Mouse (Mus musculus): ENCODE measurements around the gene Dnah5. TPM values are rescaled to one million over a fixed set of nuclear protein-coding genes. Genes with fewer than 3 reads are reported as not detected.
"Not testable (repeated sequence)": the region's sequence is repeated elsewhere in the genome, so short reads cannot be mapped to it uniquely, and the experiment has no call there.

The Dnah5 gene
- total RNA-seq, 2 experiments from 2014 or later, result 0.06 to 0.09 TPM

DNA sequence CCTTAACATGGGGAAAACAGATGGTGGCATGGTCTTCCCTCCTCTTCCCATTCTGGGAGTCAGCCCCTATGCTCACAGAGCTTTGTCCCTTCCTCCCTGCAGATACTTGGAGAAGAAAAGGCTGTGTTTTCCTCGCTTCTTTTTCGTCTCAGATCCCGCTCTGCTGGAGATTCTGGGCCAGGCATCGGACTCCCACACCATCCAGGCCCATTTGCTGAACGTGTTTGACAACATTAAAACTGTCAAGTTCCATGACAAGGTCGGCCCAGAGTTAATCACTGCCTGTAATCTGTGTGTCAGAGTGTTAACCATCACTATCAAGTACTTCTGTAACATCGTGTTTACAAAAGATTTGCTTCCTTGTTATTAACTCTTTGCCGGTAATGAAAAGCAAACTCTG, 103.6 kb downstream of the Dnah5 start:
- no peak for DNase-seq

- no peak for DNase-seq
These were observed 104.3 kb downstream of the Dnah5 start for GRCm38 (mm10) chr15:28307884-28308283.

DNA sequence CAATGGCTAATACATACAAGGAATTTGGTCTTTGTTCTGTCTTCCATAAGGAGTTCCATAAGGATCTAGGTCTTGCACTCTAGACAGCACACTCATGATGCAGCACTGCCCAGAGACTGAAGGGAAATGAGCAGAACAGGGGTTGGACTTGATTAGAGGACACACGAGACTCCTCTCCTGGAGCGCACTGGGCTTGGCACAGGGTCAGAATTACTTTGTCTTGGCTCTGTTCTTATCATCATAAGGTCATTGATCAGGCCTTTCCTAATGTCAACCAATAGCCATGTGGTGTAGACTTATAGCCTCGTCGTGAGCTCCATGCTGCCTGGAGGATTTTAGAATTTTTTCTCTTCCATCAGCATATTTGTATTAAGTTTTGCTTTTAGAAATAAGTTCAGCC, 107.0 kb downstream of the Dnah5 start:
- no peak for DNase-seq

GRCm38 (mm10) chr15:28313451-28313850, 109.9 kb downstream of the Dnah5 start:
- DNase-seq, result no peak

GRCm38 (mm10) chr15:28315812-28316528, 112.4 kb downstream of the Dnah5 start:
- DNase-seq, result peak; percentile 57

DNA sequence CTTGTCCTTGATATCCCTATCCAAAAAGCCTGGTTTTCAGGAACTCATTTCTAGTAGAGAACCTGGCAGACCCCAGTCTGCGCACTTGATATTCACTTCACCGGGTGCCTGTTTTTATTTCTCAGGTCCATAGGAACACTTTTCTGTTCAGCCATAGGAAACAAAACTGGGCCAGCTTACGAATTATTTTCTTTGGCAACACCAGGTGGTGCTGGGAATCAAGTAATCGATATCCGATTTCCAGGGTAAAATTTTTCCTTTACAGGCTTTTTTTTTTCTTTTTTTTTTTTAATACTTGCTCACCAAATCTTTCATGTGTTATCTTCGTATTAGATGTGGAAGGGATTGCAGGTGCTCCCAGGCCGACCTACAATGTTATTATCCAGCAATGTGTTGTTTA, 119.0 kb downstream of the Dnah5 start:
- DNase-seq, result no peak

DNA sequence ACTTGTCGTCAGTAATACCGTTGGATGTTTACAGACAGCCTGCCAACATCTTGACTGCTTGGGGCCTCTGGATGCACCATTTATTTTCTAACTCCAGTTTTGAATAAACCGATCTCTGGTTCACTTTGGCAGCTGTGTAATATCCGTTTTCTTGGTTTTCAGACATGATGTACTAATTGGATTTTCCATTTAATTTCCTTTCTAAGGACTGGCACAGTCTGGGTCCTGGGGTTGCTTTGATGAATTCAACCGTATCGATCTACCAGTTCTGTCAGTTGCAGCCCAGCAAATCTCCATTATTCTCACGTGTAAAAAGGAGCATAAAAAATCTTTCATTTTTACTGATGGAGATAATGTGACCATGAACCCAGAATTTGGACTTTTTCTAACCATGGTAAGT, 123.4 kb downstream of the Dnah5 start:
- no peak for DNase-seq

- DNase-seq, result no peak
These were observed 123.9 kb downstream of the Dnah5 start for GRCm38 (mm10) chr15:28327441-28327840.

GRCm38 (mm10) chr15:28341151-28341550, 137.6 kb downstream of the Dnah5 start:
- no peak for DNase-seq

DNA sequence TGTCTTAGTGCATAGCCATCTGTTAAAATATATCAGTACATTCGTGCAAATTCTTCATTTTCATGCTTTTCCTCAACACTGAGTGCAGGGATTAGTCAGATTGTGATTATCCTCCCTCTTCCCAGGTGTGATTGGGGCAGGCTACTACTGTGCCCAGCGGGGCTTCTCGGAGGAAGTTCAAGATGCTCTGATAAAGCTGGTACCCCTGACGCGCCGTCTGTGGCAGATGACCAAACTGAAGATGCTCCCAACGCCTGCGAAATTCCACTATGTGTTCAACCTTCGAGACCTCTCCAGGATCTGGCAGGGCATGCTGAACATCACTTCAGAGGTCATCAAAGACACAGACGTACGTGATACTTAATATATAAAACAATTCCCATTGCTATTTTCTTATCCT, 164.0 kb downstream of the Dnah5 start:
- no peak for DNase-seq

GRCm38 (mm10) chr15:28370431-28370830, 166.9 kb downstream of the Dnah5 start:
- no peak for DNase-seq

- DNase-seq, result no peak
These were observed 168.0 kb downstream of the Dnah5 start for GRCm38 (mm10) chr15:28371506-28371905.

DNA sequence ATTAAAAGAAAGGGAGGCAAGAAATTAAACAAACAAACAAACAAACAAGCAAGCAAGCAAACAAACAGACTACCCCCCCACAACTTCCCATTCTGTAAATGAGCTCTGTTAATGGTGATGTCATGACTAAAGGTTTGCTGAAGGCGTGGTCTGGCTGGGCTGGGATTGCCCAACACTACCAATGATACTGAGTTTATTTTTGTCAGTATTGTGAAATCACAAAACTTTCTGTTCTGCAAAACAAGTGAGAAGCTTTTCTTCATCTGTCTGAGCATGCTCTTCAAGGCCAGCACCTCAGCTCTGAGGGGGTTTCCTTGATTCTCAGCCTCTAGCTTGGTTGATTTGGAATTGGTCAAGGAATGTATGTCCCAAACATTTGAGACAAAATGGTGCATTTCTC, 170.8 kb downstream of the Dnah5 start:
- peak; percentile 6 for DNase-seq

GRCm38 (mm10) chr15:28380909-28381308, 177.4 kb downstream of the Dnah5 start:
- no peak for DNase-seq

DNA sequence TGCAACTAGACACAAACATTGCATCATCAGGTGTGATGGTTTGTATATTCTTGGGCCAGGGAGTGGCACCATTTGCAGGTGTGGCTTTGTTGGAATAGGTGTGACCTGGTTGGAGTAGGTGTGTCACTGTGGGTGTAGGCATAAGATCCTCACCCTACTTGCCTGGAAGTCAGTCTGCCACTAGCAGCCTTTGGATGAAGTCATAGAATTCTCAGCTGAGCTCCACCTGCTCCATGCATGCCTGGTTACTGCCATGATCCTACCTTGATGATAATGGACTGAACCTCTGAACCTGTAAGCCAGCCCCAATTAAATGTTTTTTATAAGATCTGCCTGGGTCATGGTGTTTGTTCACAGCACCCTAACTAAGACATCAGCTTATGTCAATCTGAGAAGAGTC, 190.2 kb downstream of the Dnah5 start:
- not testable (repeated sequence) for DNase-seq

DNA sequence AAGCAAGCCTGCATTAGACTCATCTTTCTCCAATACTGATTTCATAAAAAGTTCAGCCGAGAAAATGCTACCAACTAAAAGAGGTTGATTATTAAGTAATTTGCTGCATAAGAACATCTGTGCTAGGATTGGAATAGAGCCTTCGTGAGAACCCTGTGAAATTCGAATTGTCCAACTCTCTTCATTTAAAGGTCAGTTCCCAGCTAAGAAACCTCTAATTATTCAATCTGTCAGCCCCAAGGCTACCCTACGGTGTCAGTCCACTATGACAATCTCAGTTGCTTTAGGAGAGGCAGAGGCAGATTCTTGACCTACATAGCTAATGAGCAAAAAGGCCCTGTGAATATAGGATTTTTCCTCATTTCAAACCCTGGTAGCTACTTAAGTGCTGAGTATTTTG, 191.9 kb downstream of the Dnah5 start:
- DNase-seq, result no peak

DNA sequence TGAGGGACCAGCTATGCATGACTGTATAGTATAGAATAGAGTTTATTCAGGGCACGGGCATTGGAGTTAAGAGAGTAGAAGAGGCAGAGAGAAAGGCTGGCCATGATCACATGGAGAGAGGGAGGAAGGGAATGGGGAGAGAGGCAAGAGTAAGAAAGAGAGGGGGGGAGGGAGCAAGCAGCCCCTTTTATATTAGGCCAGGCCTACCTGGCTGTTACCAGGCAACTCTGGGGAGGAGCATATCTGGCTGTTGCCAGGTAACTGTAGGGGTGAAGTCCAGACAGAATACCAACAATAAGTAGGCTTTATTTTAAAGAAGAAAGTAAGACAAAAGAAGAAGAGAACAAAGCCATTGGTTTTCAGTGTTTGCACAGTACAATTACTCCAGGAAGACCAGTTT, 194.9 kb downstream of the Dnah5 start:
- DNase-seq, result no peak

DNA sequence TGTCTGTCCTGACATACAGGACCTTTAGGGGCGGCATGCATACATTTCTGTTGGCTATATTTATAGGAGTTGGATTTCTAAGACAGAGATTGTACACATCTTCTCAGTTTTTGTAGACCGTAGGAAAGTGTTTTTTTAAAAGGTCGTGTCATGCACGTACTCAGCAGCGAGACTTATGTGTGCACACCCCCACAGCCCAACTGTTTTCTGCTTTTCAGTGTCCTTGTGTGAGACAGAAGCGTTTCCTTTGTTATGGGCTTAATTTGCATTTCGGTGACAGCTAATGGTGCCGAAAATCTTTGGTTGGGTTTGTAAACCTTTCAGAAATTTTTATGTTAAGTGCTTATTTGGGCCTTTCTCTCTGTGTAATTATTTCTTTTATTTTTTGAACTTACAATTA, 195.7 kb downstream of the Dnah5 start:
- no peak for DNase-seq

DNA sequence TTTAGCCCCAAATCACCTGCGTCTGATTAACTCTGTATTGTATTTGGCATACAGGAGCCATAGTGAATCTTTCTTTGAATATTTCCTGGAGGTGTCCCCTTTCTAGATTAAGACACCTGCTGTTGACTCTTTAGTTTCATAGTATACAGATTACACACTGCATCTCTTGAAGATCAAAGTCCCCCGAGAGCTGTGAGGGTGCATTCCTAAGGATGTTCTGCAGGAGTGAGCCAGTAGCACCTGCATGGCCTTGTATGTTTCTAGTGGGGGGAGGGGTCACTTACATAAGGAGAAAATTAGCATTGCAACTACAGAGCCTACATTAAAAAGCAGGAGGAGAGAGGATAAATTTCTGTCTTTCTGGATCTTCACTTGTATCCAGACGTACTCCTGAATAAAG, 201.1 kb downstream of the Dnah5 start:
- DNase-seq, result no peak

DNA sequence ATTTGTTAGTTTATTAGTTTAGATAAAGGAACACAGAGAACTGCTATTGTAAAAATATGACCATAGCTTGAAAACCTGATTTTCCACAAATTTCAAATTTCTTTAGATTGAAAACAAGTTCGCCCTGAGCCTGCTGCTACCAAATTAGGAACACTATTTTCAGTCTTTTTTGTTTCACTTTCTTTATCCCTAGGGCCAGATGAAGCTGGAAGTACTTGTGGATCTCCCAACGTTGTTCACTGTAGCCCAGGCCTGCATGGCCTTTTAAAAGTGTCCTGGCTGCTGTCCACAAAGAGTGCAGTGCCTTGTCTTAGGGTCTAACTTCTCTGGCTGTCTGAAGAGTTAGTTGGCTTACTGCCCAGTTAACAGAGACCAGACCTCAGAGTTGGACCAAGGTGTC, 201.6 kb downstream of the Dnah5 start:
- no peak for DNase-seq

DNA sequence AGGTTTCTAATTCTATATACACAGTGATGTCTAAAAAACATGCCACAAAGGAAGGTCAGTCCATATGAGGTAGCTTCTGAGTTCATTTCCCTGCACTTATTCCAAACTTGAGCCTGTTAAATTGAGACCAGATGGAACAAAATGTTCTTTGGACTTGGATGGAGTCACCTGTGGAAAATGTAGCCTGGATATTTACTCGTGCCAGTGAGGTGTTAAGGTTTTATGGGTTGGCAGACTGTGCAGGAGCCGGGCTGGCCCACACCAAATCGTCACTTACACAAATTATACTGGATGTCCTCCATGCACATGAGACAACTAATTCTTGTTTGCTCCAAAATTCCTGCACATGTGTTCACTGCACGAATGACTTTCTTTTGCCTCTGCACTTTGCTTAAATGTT, 236.2 kb downstream of the Dnah5 start:
- no peak for DNase-seq

DNA sequence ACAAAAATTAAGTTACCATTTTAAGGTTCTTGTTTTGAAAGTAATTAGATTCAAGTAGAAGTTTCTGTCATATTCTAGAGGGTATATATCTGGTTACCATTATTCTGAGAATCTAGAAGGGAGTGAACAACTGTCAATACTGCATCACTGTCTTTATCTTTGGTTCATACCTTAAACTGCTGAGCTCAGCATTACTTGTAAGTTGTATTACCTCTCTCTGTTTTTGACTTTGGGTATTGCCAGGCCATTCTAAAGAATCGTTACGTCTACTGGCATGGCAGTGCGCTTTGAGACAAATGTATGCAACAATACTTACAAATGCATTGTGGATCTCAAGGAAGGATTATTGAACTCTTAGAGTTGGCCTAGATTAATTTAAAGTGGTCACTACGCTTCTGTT, 240.9 kb downstream of the Dnah5 start:
- DNase-seq, result no peak

- DNase-seq, result not testable (repeated sequence)
These were observed 257.7 kb downstream of the Dnah5 start for GRCm38 (mm10) chr15:28461091-28461778.

- no peak for DNase-seq
These were observed 263.2 kb downstream of the Dnah5 start for GRCm38 (mm10) chr15:28466591-28467247.

Data from adrenal gland, postnatal 10 days (tissue).